Mouse (Mus musculus) E14TG2a.4 (cell line): ENCODE measurements at regions not wholly inside any gene's neighbourhood (a gene's known extent, or its start where the extent isn't known, plus 50 kb on each side); places are given as distances from the start of the nearest gene placed in this dataset.

Experiments used
- CTCF ChIP-seq: conservative IDR thresholded peaks from 2 replicates; pipeline ENCODE4 v1.5.1; 2014; ENCODE audit warnings: low read length
- POU5F1 ChIP-seq: IDR thresholded peaks from 2 replicates; pipeline ENCODE4 v1.6.1; 2014; ENCODE audit warnings: low read length, borderline replicate concordance

DNA sequence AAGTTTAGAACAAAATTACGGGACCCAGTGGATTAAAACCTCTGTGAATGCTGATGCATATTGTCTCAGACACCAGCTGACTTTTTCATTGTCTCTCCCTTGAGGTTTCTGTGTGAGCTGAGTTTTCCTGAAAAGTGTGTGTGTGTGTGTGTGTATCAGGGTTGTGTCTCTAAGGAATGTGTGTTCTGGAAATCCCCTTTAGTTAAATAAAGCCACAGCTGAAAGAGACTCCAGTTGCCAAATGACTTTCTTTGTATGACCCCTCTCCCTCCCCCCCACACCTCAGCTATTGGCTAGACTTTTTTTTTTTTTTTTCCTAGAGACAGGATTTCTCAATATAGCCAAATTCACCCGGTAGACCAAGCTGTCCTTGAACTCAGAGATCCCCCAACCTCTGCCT lies 119.5 kb upstream of the Nmur2 start:
- TF ChIP-seq CTCF (no peak), POU5F1 (no peak)
